Mouse (Mus musculus): Measurements from ENCODE around the gene Mc3r.

DNA sequence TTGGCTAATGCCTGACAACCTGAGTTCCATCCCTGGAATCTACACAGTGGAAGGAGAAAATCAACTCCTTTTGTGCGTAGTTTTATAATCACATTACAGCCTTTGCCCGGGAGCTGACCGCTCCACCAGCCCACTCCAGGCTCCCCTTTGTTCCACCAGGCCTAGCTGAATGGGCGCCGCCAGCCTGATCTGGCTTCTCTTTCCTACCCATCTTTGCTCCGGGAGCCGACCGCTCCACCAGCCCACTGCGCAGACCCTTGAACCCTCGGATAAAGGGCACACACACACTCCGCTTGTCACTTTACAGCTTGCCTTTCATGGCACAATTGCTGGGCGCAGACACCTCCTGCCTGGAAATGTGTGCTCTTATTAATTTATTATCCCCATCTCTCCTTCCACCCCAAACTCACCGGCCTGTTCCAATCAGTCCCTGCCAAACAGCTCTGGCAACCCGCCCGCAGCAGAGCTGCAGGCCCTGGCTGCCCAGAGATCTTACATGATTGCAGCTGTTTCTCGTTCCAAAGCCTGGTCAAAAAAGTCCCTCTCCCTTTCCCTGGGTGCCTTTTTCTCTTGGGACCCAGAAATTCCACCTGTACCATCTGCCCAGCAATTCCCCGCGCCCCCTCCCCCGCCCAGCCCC lies 33.9 kb downstream of the Mc3r start:
- no peak for TF ChIP-seq CTCF (conservative IDR thresholded peaks at IDR 0.05 in 1 of 2, IDR thresholded peaks at IDR 0.05 in 1 of 2; ENCODE audit: low read depth in 2 of 2, low read length in 2 of 2)
- no peak for TF ChIP-seq EP300 (IDR thresholded peaks at IDR 0.05; ENCODE audit: low read length)
- TF ChIP-seq TCF12 (IDR thresholded peaks at IDR 0.05; ENCODE audit: low read depth, low read length): no peak
- no peak for TF ChIP-seq E2F4 (IDR thresholded peaks at IDR 0.05; ENCODE audit: insufficient replicate concordance, low read depth, low read length)
- TF ChIP-seq POLR2A (IDR thresholded peaks at IDR 0.05; ENCODE audit: low read depth, low read length): no peak
- no peak for TF ChIP-seq MYC (IDR thresholded peaks at IDR 0.05; ENCODE audit: low read depth, low read length)
- no peak for TF ChIP-seq USF2 (conservative IDR thresholded peaks at IDR 0.05; ENCODE audit: low read depth, low read length)
